Mouse (Mus musculus) ES-Bruce4 (cell line): ENCODE measurements at regions not wholly inside any gene's neighbourhood (a gene's known extent, or its start where the extent isn't known, plus 50 kb on each side); places are given as distances from the start of the nearest gene placed in this dataset.

Source experiments
- H3K27ac ChIP-seq: 2 replicates; pipeline ENCODE4 v1.5.1; 2012; ENCODE audit warnings: low read length, inconsistent platforms; ENCODE audit not compliant: insufficient read depth
- H3K27me3 ChIP-seq: 2 replicates; pipeline ENCODE4 v1.6.1; 2012; ENCODE audit warnings: mild to moderate bottlenecking, low read length, inconsistent platforms; ENCODE audit not compliant: control insufficient read depth, poor library complexity, insufficient read depth, severe bottlenecking
- H3K36me3 ChIP-seq: 2 replicates; pipeline ENCODE4 v1.6.1; 2012; ENCODE audit warnings: inconsistent platforms, mild to moderate bottlenecking, low read length, moderate library complexity; ENCODE audit not compliant: control insufficient read depth, poor library complexity, insufficient read depth, severe bottlenecking
- H3K4me1 ChIP-seq: one replicate; pipeline ENCODE4 v1.8.1; 2011; ENCODE audit warnings: low read length; ENCODE audit not compliant: control insufficient read depth, insufficient read depth
- H3K4me3 ChIP-seq: 2 replicates; pipeline ENCODE4 v1.5.1; 2011; ENCODE audit warnings: low read depth, mild to moderate bottlenecking, low read length
- H3K9ac ChIP-seq: 2 replicates; pipeline ENCODE4 v1.6.1; 2012; ENCODE audit warnings: low read depth, mild to moderate bottlenecking, inconsistent platforms; ENCODE audit not compliant: poor library complexity, severe bottlenecking
- H3K9me3 ChIP-seq: replicated peaks from 2 replicates; pipeline ENCODE4 v1.6.1; 2012; ENCODE audit warnings: mild to moderate bottlenecking, low read length, inconsistent platforms; ENCODE audit not compliant: control insufficient read depth, poor library complexity, insufficient read depth, severe bottlenecking
- CTCF ChIP-seq: IDR thresholded peaks from one replicate; pipeline ENCODE4 v1.8.1; 2011; ENCODE audit warnings: low read depth, low read length
- EP300 ChIP-seq: IDR thresholded peaks from 2 replicates; pipeline ENCODE4 v1.6.1; 2011; ENCODE audit warnings: low read depth, low read length; ENCODE audit not compliant: insufficient read depth
- POLR2A ChIP-seq: IDR thresholded peaks from one replicate; pipeline ENCODE4 v1.8.1; 2011; ENCODE audit warnings: low read length; ENCODE audit not compliant: insufficient read depth

- Histone ChIP-seq H3K27me3 (no peaks in the 10 kb centered on the region), H3K4me3 (no peak overlapping the region), H3K27ac (no peak overlapping the region), H3K9me3 (no peaks in the 10 kb centered on the region), H3K4me1 (no peaks in the 10 kb centered on the region), H3K9ac (no peak overlapping the region), H3K36me3 (no peaks in the 10 kb centered on the region)
- TF ChIP-seq CTCF (no peak), POLR2A (no peak), EP300 (no peak)
These were observed 241.3 kb downstream of the 1500009L16Rik start for GRCm38 (mm10) chr10:83963779-83964643.

- H3K4me3 ChIP-seq: no peak overlapping the region
- no peaks in the 10 kb centered on the region for H3K36me3 ChIP-seq
- no peak for TF ChIP-seq POLR2A
- no peak for TF ChIP-seq CTCF
- TF ChIP-seq EP300: no peak
- no peaks in the 10 kb centered on the region for H3K4me1 ChIP-seq
- no peaks in the 10 kb centered on the region for H3K9me3 ChIP-seq
- H3K27ac ChIP-seq: no peak overlapping the region
- no peak overlapping the region for H3K9ac ChIP-seq
- no peaks in the 10 kb centered on the region for H3K27me3 ChIP-seq
These were observed 242.2 kb downstream of the 1500009L16Rik start for GRCm38 (mm10) chr10:83964838-83965237.

GRCm38 (mm10) chr10:83970501-83970900 is 247.8 kb downstream of the 1500009L16Rik start:
- no peaks in the 10 kb centered on the region for H3K9me3 ChIP-seq
- H3K9ac ChIP-seq: no peak overlapping the region
- no peak for TF ChIP-seq POLR2A
- TF ChIP-seq CTCF: no peak
- no peak for TF ChIP-seq EP300
- no peaks in the 10 kb centered on the region for H3K4me1 ChIP-seq
- no peak overlapping the region for H3K4me3 ChIP-seq
- H3K36me3 ChIP-seq: no peaks in the 10 kb centered on the region
- no peak overlapping the region for H3K27ac ChIP-seq
- no peaks in the 10 kb centered on the region for H3K27me3 ChIP-seq

GRCm38 (mm10) chr10:83974548-83974947 is 251.9 kb downstream of the 1500009L16Rik start:
- H3K27me3 ChIP-seq: no peaks in the 10 kb centered on the region
- no peaks in the 10 kb centered on the region for H3K9me3 ChIP-seq
- H3K9ac ChIP-seq: no peak overlapping the region
- no peak for TF ChIP-seq EP300
- TF ChIP-seq CTCF: no peak
- TF ChIP-seq POLR2A: no peak
- H3K27ac ChIP-seq: no peak overlapping the region
- H3K4me3 ChIP-seq: no peak overlapping the region
- no peaks in the 10 kb centered on the region for H3K4me1 ChIP-seq
- H3K36me3 ChIP-seq: no peaks in the 10 kb centered on the region

GRCm38 (mm10) chr10:83976548-83976947 is 253.9 kb downstream of the 1500009L16Rik start:
- no peaks in the 10 kb centered on the region for H3K4me1 ChIP-seq
- H3K9ac ChIP-seq: no peak overlapping the region
- H3K36me3 ChIP-seq: no peaks in the 10 kb centered on the region
- TF ChIP-seq CTCF: no peak
- no peak for TF ChIP-seq POLR2A
- TF ChIP-seq EP300: no peak
- H3K27me3 ChIP-seq: no peaks in the 10 kb centered on the region
- no peaks in the 10 kb centered on the region for H3K9me3 ChIP-seq
- no peak overlapping the region for H3K27ac ChIP-seq
- H3K4me3 ChIP-seq: no peak overlapping the region

GRCm38 (mm10) chr10:83979930-83980329 is 257.3 kb downstream of the 1500009L16Rik start:
- no peak overlapping the region for H3K27ac ChIP-seq
- H3K9ac ChIP-seq: no peak overlapping the region
- TF ChIP-seq EP300: no peak
- no peak for TF ChIP-seq POLR2A
- TF ChIP-seq CTCF: no peak
- H3K27me3 ChIP-seq: no peaks in the 10 kb centered on the region
- H3K36me3 ChIP-seq: no peaks in the 10 kb centered on the region
- H3K9me3 ChIP-seq: no peaks in the 10 kb centered on the region
- no peak overlapping the region for H3K4me3 ChIP-seq
- no peaks in the 10 kb centered on the region for H3K4me1 ChIP-seq
